Mouse (Mus musculus): ENCODE measurements at regions not wholly inside any gene's neighbourhood (a gene's known extent, or its start where the extent isn't known, plus 50 kb on each side); places are given as distances from the start of the nearest gene placed in this dataset.
"Not testable (repeated sequence)": the region's sequence is repeated elsewhere in the genome, so short reads cannot be mapped to it uniquely, and the experiment has no call there.

GRCm38 (mm10) chr5:132955051-132955450 is 411.9 kb upstream of the Auts2 start:
- no peak for ATAC-seq (ENCODE audit: low FRiP score)
- H3K9me3 ChIP-seq (ENCODE audit: control insufficient read depth, low read length): no peaks in the 10 kb centered on the region
- no peak overlapping the region for H3K4me3 ChIP-seq (ENCODE audit: low read depth, low read length)
- H3K9ac ChIP-seq (ENCODE audit: low read length): no peak overlapping the region
- H3K4me2 ChIP-seq: no peak overlapping the region
- no peak for DNase-seq (ENCODE audit: low spot score, missing footprints)
- no peak overlapping the region for H3K27ac ChIP-seq (ENCODE audit: low read depth, low read length)
- no peaks in the 10 kb centered on the region; the same call in 1 of the 2 replicates for H3K4me1 ChIP-seq (ENCODE audit: control insufficient read depth, insufficient read depth, low read length)
- 90% methylated on average over 8 of the region's 8 CpGs for WGBS
- no peaks in the 10 kb centered on the region for H3K36me3 ChIP-seq (ENCODE audit: control insufficient read depth, insufficient read depth, low read length)
- H3K27me3 ChIP-seq (ENCODE audit: control insufficient read depth, insufficient read depth, low read length): no peaks in the 10 kb centered on the region

GRCm38 (mm10) chr5:132933439-132933980 is 390.4 kb upstream of the Auts2 start:
- no peaks in the 10 kb centered on the region for H3K36me3 ChIP-seq (ENCODE audit: control insufficient read depth, insufficient read depth, low read length)
- H3K9ac ChIP-seq (ENCODE audit: low read length): no peak overlapping the region
- ATAC-seq (ENCODE audit: low FRiP score) (no peak), DNase-seq (ENCODE audit: low spot score, missing footprints) (no peak)
- no peaks in the 10 kb centered on the region for H3K9me3 ChIP-seq (ENCODE audit: control insufficient read depth, low read length)
- no peak overlapping the region for H3K27ac ChIP-seq (ENCODE audit: low read depth, low read length)
- no peak overlapping the region for H3K4me2 ChIP-seq
- no peak overlapping the region for H3K4me3 ChIP-seq (ENCODE audit: low read depth, low read length)
- H3K27me3 ChIP-seq (ENCODE audit: control insufficient read depth, insufficient read depth, low read length): no peaks in the 10 kb centered on the region
- H3K4me1 ChIP-seq (ENCODE audit: control insufficient read depth, insufficient read depth, low read length): no peaks in the 10 kb centered on the region
- 73% methylated on average over 9 of the region's 9 CpGs for WGBS

GRCm38 (mm10) chr5:132929955-132930354 is 386.8 kb upstream of the Auts2 start:
- H3K27me3 ChIP-seq (ENCODE audit: control insufficient read depth, insufficient read depth, low read length); H3K36me3 ChIP-seq (ENCODE audit: control insufficient read depth, insufficient read depth, low read length); ATAC-seq (ENCODE audit: low FRiP score); H3K4me2 ChIP-seq; H3K4me1 ChIP-seq (ENCODE audit: control insufficient read depth, insufficient read depth, low read length); H3K27ac ChIP-seq (ENCODE audit: low read depth, low read length); DNase-seq (ENCODE audit: low spot score, missing footprints); H3K4me3 ChIP-seq (ENCODE audit: low read depth, low read length); H3K9ac ChIP-seq (ENCODE audit: low read length); H3K9me3 ChIP-seq (ENCODE audit: control insufficient read depth, low read length): not testable (repeated sequence)
- WGBS: 91% methylated on average over 12 of the region's 12 CpGs

GRCm38 (mm10) chr5:132923365-132923764 is 380.2 kb upstream of the Auts2 start:
- DNase-seq (ENCODE audit: low spot score, missing footprints): no peak
- Histone ChIP-seq H3K27me3 (ENCODE audit: control insufficient read depth, insufficient read depth, low read length) (no peaks in the 10 kb centered on the region), H3K27ac (ENCODE audit: low read depth, low read length) (no peak overlapping the region), H3K9ac (ENCODE audit: low read length) (no peak overlapping the region), H3K4me2 (no peak overlapping the region), H3K36me3 (ENCODE audit: control insufficient read depth, insufficient read depth, low read length) (no peaks in the 10 kb centered on the region), H3K4me3 (ENCODE audit: low read depth, low read length) (no peak overlapping the region), H3K9me3 (ENCODE audit: control insufficient read depth, low read length) (no peaks in the 10 kb centered on the region), H3K4me1 (ENCODE audit: control insufficient read depth, insufficient read depth, low read length) (no peaks in the 10 kb centered on the region)
- WGBS: 37% methylated on average over 4 of the region's 4 CpGs
- 0 out of 2 replicates have a peak, but pooled peaks have one; percentile 40 for ATAC-seq (ENCODE audit: low FRiP score)

GRCm38 (mm10) chr5:132909056-132909455 is 365.9 kb upstream of the Auts2 start:
- ATAC-seq (ENCODE audit: low FRiP score): no peak
- 88% methylated on average over 2 of the region's 2 CpGs for WGBS
- H3K4me2 ChIP-seq: no peak overlapping the region

GRCm38 (mm10) chr5:132908220-132908619 is 365.1 kb upstream of the Auts2 start:
- no peak overlapping the region for H3K4me3 ChIP-seq (ENCODE audit: low read depth, low read length)
- H3K4me1 ChIP-seq (ENCODE audit: control insufficient read depth, insufficient read depth, low read length): no peaks in the 10 kb centered on the region; the same call in 1 of the 2 replicates
- no peaks in the 10 kb centered on the region for H3K36me3 ChIP-seq (ENCODE audit: control insufficient read depth, insufficient read depth, low read length)
- ATAC-seq (ENCODE audit: low FRiP score) (no peak), DNase-seq (ENCODE audit: low spot score, missing footprints) (no peak)
- no peak overlapping the region for H3K4me2 ChIP-seq
- H3K27ac ChIP-seq (ENCODE audit: low read depth, low read length): no peak overlapping the region
- 88% methylated on average over 8 of the region's 8 CpGs for WGBS
- no peak overlapping the region for H3K9ac ChIP-seq (ENCODE audit: low read length)
- H3K27me3 ChIP-seq (ENCODE audit: control insufficient read depth, insufficient read depth, low read length): no peaks in the 10 kb centered on the region
- H3K9me3 ChIP-seq (ENCODE audit: control insufficient read depth, low read length): no peaks in the 10 kb centered on the region

More at GRCm38 (mm10) chr5:132909056-132909455, 365.9 kb upstream of the Auts2 start:
- no peak overlapping the region for H3K9ac ChIP-seq (ENCODE audit: low read length)
- H3K4me1 ChIP-seq (ENCODE audit: control insufficient read depth, insufficient read depth, low read length): no peaks in the 10 kb centered on the region; the same call in 1 of the 2 replicates
- no peak overlapping the region for H3K4me3 ChIP-seq (ENCODE audit: low read depth, low read length)
- no peaks in the 10 kb centered on the region for H3K27me3 ChIP-seq (ENCODE audit: control insufficient read depth, insufficient read depth, low read length)
- H3K9me3 ChIP-seq (ENCODE audit: control insufficient read depth, low read length): no peaks in the 10 kb centered on the region
- no peak overlapping the region for H3K27ac ChIP-seq (ENCODE audit: low read depth, low read length)
- no peaks in the 10 kb centered on the region for H3K36me3 ChIP-seq (ENCODE audit: control insufficient read depth, insufficient read depth, low read length)
- no peak for DNase-seq (ENCODE audit: low spot score, missing footprints)

- 75% methylated on average over 1 of the region's 1 CpGs for WGBS
- no peaks in the 10 kb centered on the region for H3K27me3 ChIP-seq (ENCODE audit: control insufficient read depth, insufficient read depth, low read length)
- no peak overlapping the region for H3K27ac ChIP-seq (ENCODE audit: low read depth, low read length)
- no peak overlapping the region for H3K4me3 ChIP-seq (ENCODE audit: low read depth, low read length)
- no peaks in the 10 kb centered on the region for H3K9me3 ChIP-seq (ENCODE audit: control insufficient read depth, low read length)
- no peak overlapping the region for H3K4me2 ChIP-seq
- DNase-seq (ENCODE audit: low spot score, missing footprints) (no peak), ATAC-seq (ENCODE audit: low FRiP score) (no peak)
- no peak overlapping the region for H3K9ac ChIP-seq (ENCODE audit: low read length)
- peaks cover 6% of the 10 kb centered on the region; the same call in 1 of the 2 replicates for H3K4me1 ChIP-seq (ENCODE audit: control insufficient read depth, insufficient read depth, low read length)
- no peaks in the 10 kb centered on the region for H3K36me3 ChIP-seq (ENCODE audit: control insufficient read depth, insufficient read depth, low read length)
Observed at GRCm38 (mm10) chr5:132892591-132892990, 349.4 kb upstream of the Auts2 start.

GRCm38 (mm10) chr5:132884130-132884529 is 341.0 kb upstream of the Auts2 start:
- Histone ChIP-seq H3K36me3 (ENCODE audit: control insufficient read depth, insufficient read depth, low read length) (no peaks in the 10 kb centered on the region), H3K27me3 (ENCODE audit: control insufficient read depth, insufficient read depth, low read length) (no peaks in the 10 kb centered on the region), H3K27ac (ENCODE audit: low read depth, low read length) (no peak overlapping the region), H3K4me3 (ENCODE audit: low read depth, low read length) (no peak overlapping the region), H3K9me3 (ENCODE audit: control insufficient read depth, low read length) (no peaks in the 10 kb centered on the region), H3K4me2 (no peak overlapping the region), H3K4me1 (ENCODE audit: control insufficient read depth, insufficient read depth, low read length) (no peaks in the 10 kb centered on the region), H3K9ac (ENCODE audit: low read length) (no peak overlapping the region)
- DNase-seq (ENCODE audit: low spot score, missing footprints): no peak
- 61% methylated on average over 2 of the region's 2 CpGs for WGBS
- ATAC-seq (ENCODE audit: low FRiP score): no peak

- H3K9ac ChIP-seq (ENCODE audit: low read length): no peak overlapping the region
- 90% methylated on average over 3 of the region's 3 CpGs for WGBS
- no peak for ATAC-seq (ENCODE audit: low FRiP score)
Observed at GRCm38 (mm10) chr5:132882291-132882690, 339.1 kb upstream of the Auts2 start.

More at GRCm38 (mm10) chr5:132882291-132882690, 339.1 kb upstream of the Auts2 start:
- H3K9me3 ChIP-seq (ENCODE audit: control insufficient read depth, low read length): no peaks in the 10 kb centered on the region
- no peaks in the 10 kb centered on the region for H3K36me3 ChIP-seq (ENCODE audit: control insufficient read depth, insufficient read depth, low read length)
- no peak overlapping the region for H3K4me2 ChIP-seq
- no peak overlapping the region for H3K4me3 ChIP-seq (ENCODE audit: low read depth, low read length)
- H3K27me3 ChIP-seq (ENCODE audit: control insufficient read depth, insufficient read depth, low read length): no peaks in the 10 kb centered on the region
- no peak overlapping the region for H3K27ac ChIP-seq (ENCODE audit: low read depth, low read length)
- no peaks in the 10 kb centered on the region for H3K4me1 ChIP-seq (ENCODE audit: control insufficient read depth, insufficient read depth, low read length)
- DNase-seq (ENCODE audit: low spot score, missing footprints): no peak
